Mouse (Mus musculus) lung, adult 2 months (tissue): ENCODE data around the gene Sfrp2.

Source experiments
- CTCF ChIP-seq: fragments of 200-500 bp; IDR thresholded peaks from 2 replicates; pipeline ENCODE4 v1.5.1; 2011; ENCODE audit warnings: mild to moderate bottlenecking, low read length, control low read depth; ENCODE audit not compliant: insufficient read depth
- POLR2A ChIP-seq: fragments of 200-500 bp; IDR thresholded peaks from 2 replicates; pipeline ENCODE4 v1.6.1; 2011; ENCODE audit warnings: low read depth, mild to moderate bottlenecking, control low read depth, low read length, borderline replicate concordance; ENCODE audit errors: extremely low read depth

GRCm38 (mm10) chr3:83781460-83782222, 15.5 kb downstream of the Sfrp2 start:
- TF ChIP-seq POLR2A = no peak
- no peak for TF ChIP-seq CTCF
